Mouse (Mus musculus) lung, embryonic 16.5 days (tissue): ENCODE measurements around the gene Trip4. TPM values are rescaled to one million over a fixed set of nuclear protein-coding genes. Genes with fewer than 3 reads are reported as not detected.
A peak's percentile ranks its signal among the peaks of the same experiment; 100 is the strongest.

ENCODE experiments used
- ATAC-seq: fragments of 200-750 bp; cut with Nextera tagmentation; 2 replicates; pipeline ENCODE4 v1.8.0; 2017; ENCODE audit warnings: low read depth, mild to moderate bottlenecking, moderate library complexity
- H3K27ac ChIP-seq: fragments of 300-500 bp; sonication (generic); 2 replicates; pipeline ENCODE4 v1.5.1; 2014; ENCODE audit warnings: mild to moderate bottlenecking, control low read depth, low read length
- H3K27me3 ChIP-seq: fragments of 300-500 bp; sonication (generic); 2 replicates; pipeline ENCODE4 v1.6.1; 2014; ENCODE audit warnings: low read depth, low read length, mixed read lengths; ENCODE audit not compliant: control insufficient read depth, insufficient read depth
- H3K36me3 ChIP-seq: fragments of 300-500 bp; sonication (generic); 2 replicates; pipeline ENCODE4 v1.6.1; 2014; ENCODE audit warnings: low read length; ENCODE audit not compliant: control insufficient read depth, insufficient read depth
- H3K4me1 ChIP-seq: fragments of 300-500 bp; sonication (generic); replicated peaks from 2 replicates; pipeline ENCODE4 v1.6.1; 2014; ENCODE audit warnings: low read length, mixed read lengths; ENCODE audit not compliant: control insufficient read depth, insufficient read depth
- H3K4me2 ChIP-seq: fragments of 300-500 bp; sonication (generic); 2 replicates; pipeline ENCODE4 v1.6.1; 2014; ENCODE audit warnings: low read depth, low read length, control low read depth
- H3K4me3 ChIP-seq: fragments of 300-500 bp; sonication (generic); 2 replicates; pipeline ENCODE4 v1.5.1; 2014; ENCODE audit warnings: mild to moderate bottlenecking, low read length, control low read depth
- H3K9ac ChIP-seq: fragments of 300-500 bp; sonication (generic); 2 replicates; pipeline ENCODE4 v1.6.1; 2014; ENCODE audit warnings: low read length, control low read depth
- H3K9me3 ChIP-seq: fragments of 300-500 bp; sonication (generic); 2 replicates; pipeline ENCODE4 v1.6.1; 2016; ENCODE audit warnings: low read length; ENCODE audit not compliant: control insufficient read depth
- WGBS: fragments of 180-500 bp; shearing (Covaris S2); extraction: QIAGEN DNeasy Blood & Tissue Kit; methylation state at CpG from one replicate; pipeline ENCODE4 v1.1.7; 2014; 5-methylcytosine and 5-hydroxymethylcytosine counted together
- polyA plus RNA-seq: library from polyadenylated mRNA; unstranded; fragments of >200 nt; fragmentation: Nextera tagmentation; extraction: Ambion mirVana; gene quantifications from 2 replicates; pipeline ENCODE4 v1.2.1, GENCODE M21; 2015

Gene Trip4
- polyA plus RNA-seq, 1 experiment from 2014 or later, result 33.1 TPM

DNA sequence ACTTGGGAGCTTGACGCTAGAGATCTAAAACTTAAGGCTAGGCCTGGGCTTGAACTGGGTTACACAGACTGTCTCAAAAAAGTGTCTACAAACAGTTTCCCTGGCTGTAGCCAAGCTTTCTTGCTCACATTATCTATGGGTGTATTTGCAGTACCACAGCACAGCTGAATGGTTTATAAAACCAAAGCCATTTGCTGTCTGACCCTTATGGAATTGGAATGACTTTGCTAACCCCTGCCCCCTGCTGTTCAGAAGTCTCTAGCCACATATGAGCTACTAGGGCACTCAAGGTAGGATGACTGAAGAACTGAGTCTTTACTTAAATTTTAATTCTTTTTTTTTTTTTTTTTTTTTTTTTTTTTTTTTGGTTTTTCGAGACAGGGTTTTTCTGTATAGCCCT, 79.2 kb downstream of the Trip4 start:
- Histone ChIP-seq H3K36me3 (no peaks in the 10 kb centered on the region), H3K9ac (no peak overlapping the region), H3K27ac (no peak overlapping the region), H3K4me3 (no peak overlapping the region), H3K4me1 (peaks cover 30% of the 10 kb centered on the region), H3K9me3 (no peaks in the 10 kb centered on the region), H3K27me3 (no peaks in the 10 kb centered on the region), H3K4me2 (no peak overlapping the region)
- WGBS, result 94% methylated on average over 1 of the region's 2 CpGs
- ATAC-seq, result no peak

DNA sequence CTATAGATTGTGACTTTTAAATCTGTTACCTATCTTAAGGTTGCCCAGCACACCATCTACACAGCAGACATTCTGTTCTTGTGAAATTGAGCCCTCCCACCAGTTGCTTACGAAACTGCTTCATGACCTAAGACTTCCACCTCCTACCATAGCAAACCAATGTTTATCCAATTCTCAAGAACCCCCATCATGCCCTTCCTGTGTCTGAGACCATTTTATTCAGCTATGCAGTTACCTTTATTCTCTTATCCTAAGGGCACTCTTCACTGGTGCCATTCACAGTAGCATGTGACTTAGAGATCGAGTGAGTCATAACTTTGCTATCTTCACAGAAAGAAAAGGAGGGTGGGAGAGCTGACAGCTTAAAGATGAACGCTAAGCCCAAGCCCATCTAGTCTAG, 80.1 kb downstream of the Trip4 start:
- Histone ChIP-seq H3K4me2 (peak overlapping the region; percentile 87), H3K4me1 (peaks cover 39% of the 10 kb centered on the region), H3K9ac (peak overlapping the region; percentile 96), H3K27me3 (no peaks in the 10 kb centered on the region), H3K27ac (no peak overlapping the region; the same call in 1 of the 2 replicates), H3K36me3 (no peaks in the 10 kb centered on the region), H3K4me3 (peak overlapping the region; percentile 90), H3K9me3 (no peaks in the 10 kb centered on the region)
- 10% methylated on average over 3 of the region's 3 CpGs for WGBS
- no peak for ATAC-seq

DNA sequence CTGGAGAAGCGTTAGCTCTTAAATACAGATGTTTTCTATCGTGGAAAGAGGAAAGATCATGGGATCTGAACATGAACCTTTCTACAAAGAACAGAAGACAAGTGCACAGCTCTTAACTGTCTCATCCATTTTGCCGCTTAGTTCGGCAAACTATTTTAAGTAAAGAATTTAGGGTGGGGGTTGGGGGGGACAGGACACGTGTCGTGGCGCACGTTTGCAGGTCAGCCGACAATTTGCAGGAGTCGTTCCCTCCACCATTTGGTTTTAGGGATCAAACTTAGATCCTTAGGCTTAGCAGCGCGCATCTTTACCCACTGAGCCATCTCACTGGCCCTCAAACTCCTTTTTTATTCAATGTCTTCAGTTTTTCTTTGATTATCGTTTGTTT, 80.6 kb downstream of the Trip4 start:
- H3K27me3 ChIP-seq, result no peaks in the 10 kb centered on the region
- H3K4me2 ChIP-seq, result peak overlapping the region; percentile 87
- H3K9ac ChIP-seq, result peak overlapping the region; percentile 96
- peak overlapping the region; percentile 99 for H3K27ac ChIP-seq
- ATAC-seq, result 0 out of 2 replicates have a peak, but pooled peaks have one; percentile 1
- peaks cover 41% of the 10 kb centered on the region for H3K4me1 ChIP-seq
- H3K9me3 ChIP-seq, result no peaks in the 10 kb centered on the region
- peak overlapping the region; percentile 90 for H3K4me3 ChIP-seq
- H3K36me3 ChIP-seq, result no peaks in the 10 kb centered on the region
- WGBS, result under 1% methylated on average over 13 of the region's 13 CpGs

DNA sequence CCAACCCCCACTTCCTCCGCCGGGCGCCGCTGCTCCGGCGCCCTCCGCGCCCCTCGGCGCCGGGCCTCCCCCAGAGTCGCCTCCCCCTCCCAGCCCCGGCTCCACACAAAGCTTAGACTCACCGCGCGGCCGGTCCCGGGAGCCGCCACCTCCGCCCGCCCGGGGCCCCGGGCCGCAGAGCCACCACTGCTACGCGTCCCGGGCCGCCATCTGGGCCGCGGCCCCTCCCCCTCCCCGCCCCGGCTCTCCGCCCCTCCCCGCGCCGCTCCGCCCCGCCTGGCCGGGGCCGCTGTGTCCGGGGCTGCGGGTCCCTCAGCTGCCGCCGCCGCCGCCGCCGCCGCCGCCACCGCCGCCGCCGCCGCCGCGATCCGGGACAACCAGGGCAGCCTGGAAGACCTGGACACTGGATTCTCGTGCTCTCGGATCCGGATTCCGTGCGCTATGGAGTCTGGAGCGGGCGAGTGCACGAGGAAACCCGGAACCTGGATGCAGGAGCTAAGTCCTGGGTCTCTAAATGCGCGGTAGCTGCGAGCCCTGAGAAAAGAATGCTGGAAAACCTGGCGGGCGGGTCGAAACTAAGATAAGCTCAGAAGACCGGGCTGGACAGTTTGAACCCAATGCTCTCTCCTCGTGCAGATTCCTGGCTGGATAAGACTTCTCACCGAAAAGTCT, 81.1 kb downstream of the Trip4 start, which contains the start of gene Zfp609:
TSS of gene Zfp609 (minus strand) at position 221 of the 672 bp plus-strand sequence.
- peak within 1 kb of the TSS; percentile 87 for H3K4me2 ChIP-seq
- peak; percentile 87 for ATAC-seq
- H3K4me1 ChIP-seq, result peaks cover 39% of the 10 kb centered on the region
- H3K9ac ChIP-seq, result peak within 1 kb of the TSS; percentile 96
- H3K4me3 ChIP-seq, result peak within 1 kb of the TSS; percentile 90
- H3K27me3 ChIP-seq, result no peaks in the 10 kb centered on the region
- no peaks in the 10 kb centered on the region for H3K9me3 ChIP-seq
- no peaks in the 10 kb centered on the region for H3K36me3 ChIP-seq
- peak within 1 kb of the TSS; percentile 99 for H3K27ac ChIP-seq
- under 1% methylated on average over 36 of the region's 76 CpGs for WGBS

DNA sequence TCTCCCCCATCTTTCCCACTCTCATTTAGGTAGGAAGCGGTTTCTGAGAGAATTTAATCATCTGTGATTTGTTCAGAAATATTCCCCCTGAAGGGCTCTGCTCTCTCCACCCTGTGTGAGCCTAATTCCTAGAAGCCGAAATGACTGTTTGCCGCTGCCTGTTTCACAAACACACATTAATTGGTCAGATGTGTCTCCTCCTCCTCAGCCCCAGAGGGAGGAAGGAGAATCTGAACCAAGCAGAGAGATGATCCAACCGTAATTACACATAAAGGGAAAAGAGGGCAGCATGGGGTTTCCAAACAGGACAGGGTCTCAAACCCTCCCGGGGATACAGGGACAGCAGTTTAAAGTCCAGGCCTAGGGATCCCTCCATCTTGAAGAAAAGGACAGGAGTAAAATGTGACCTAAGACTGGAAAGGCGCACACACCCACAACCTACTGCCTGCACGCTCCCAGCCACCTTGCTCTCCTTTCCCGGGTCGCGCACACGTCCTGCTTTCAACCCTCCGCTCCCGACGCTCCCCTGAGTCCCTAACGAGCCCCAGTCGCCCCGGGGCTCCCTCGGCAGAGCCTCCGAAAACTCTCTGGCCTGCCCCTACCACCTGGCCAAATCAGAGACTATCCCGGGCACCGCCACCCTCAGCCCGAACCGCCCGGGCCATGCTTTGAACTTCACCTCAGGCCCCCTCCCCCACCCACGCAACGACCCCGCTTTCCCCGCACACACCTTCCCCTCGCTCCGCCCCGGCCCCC, 81.8 kb downstream of the Trip4 start:
- Histone ChIP-seq H3K27me3 (no peaks in the 10 kb centered on the region), H3K9me3 (no peaks in the 10 kb centered on the region), H3K36me3 (no peaks in the 10 kb centered on the region), H3K4me1 (peaks cover 38% of the 10 kb centered on the region), H3K27ac (peak overlapping the region; percentile 99), H3K9ac (peak overlapping the region; percentile 96), H3K4me3 (peak overlapping the region; percentile 90), H3K4me2 (peak overlapping the region; percentile 87)
- ATAC-seq, result peak; percentile 58
- WGBS, result under 1% methylated on average over 28 of the region's 31 CpGs

DNA sequence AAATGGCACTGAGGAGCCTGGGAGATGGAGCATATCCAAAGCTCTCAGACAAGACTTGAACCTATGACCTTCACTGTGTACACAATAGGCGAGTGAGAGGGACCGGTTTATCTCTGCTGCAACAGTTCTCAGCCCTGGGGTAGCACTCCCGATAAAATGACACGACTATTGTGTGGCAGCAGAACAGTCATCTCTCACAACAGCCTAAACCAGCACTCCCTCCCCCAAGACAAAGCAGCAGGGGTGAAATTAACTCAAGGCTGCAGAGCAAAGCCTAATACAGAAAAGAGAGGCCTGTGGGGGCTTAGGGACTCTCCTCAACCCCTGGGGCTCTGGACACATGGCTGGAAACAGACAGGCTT, 82.4 kb downstream of the Trip4 start:
- WGBS, result 3% methylated on average over 4 of the region's 4 CpGs
- Histone ChIP-seq H3K27me3 (no peaks in the 10 kb centered on the region), H3K27ac (peak overlapping the region; percentile 99), H3K9ac (peak overlapping the region; percentile 96), H3K4me2 (peak overlapping the region; percentile 87), H3K4me1 (peaks cover 35% of the 10 kb centered on the region), H3K9me3 (no peaks in the 10 kb centered on the region), H3K36me3 (no peaks in the 10 kb centered on the region), H3K4me3 (peak overlapping the region; percentile 90)
- peak; percentile 18; the same call in 1 of the 2 replicates for ATAC-seq

DNA sequence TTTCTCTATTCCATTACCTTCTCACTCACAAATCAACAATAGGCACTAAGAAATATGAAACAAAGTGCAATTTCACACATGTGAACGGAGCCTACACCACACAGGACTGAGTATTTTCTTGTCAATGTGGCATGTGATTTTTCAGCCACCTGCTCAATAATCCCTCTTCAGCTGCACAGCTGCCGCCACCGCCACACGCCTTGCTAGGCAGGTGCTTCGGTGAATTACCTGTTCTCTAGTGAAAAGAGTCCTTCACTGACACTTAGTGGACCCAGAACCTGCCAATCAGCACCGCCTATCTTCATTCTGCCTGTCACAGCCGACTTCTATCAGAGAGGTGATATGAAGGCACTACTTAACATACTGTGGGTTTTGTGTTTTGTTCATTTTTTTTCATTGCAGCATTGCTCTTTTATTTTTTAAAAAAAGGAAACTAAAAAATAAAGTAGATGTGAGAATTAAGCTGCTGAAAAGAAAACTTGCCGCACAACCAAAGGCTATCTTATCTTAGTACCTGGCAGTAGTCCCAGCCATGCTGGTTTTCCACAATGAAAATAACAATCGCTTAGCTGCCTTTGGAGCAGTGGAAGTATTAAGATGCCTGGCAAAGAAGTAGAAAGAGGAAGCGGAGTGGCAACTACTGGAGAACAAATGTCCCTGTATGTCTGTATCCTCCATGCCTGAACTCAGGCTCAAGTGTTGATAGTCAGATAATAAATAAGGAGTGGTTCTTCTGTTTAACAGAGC, 84.7 kb downstream of the Trip4 start:
- H3K27me3 ChIP-seq, result no peaks in the 10 kb centered on the region
- WGBS, result 41% methylated on average over 10 of the region's 10 CpGs
- H3K4me1 ChIP-seq, result peaks cover 40% of the 10 kb centered on the region
- peak overlapping the region; percentile 23; the same call in 1 of the 2 replicates for H3K9ac ChIP-seq
- H3K36me3 ChIP-seq, result no peaks in the 10 kb centered on the region
- peak overlapping the region; percentile 63 for H3K27ac ChIP-seq
- ATAC-seq, result no peak
- H3K4me3 ChIP-seq, result 0 out of 2 replicates have a peak overlapping the region, but pooled peaks have one; percentile 1
- no peaks in the 10 kb centered on the region for H3K9me3 ChIP-seq
- H3K4me2 ChIP-seq, result peak overlapping the region; percentile 40

DNA sequence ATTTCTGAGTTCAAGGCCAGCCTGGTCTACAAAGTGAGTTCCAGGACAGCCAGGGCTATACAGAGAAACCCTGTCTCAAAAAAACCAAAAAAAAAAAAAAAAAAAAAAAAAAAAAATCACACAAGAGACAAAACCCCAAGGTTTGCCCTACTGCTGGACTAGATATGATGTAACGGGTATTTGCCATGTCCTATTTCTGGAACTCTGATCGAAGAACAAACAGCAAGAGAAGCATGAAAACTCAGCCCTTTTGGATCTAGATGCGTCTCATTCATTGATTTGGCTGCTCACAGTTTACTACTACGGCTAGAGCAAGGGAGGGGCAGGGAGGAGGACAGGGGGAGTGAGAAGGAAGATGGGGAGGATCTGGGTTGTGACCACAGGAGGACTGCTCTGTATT, 86.6 kb downstream of the Trip4 start:
- no peaks in the 10 kb centered on the region for H3K9me3 ChIP-seq
- no peak for ATAC-seq
- WGBS, result 83% methylated on average over 4 of the region's 4 CpGs
- no peak overlapping the region for H3K4me2 ChIP-seq
- H3K27ac ChIP-seq, result no peak overlapping the region
- H3K36me3 ChIP-seq, result no peaks in the 10 kb centered on the region
- H3K4me3 ChIP-seq, result no peak overlapping the region
- H3K9ac ChIP-seq, result no peak overlapping the region
- peaks cover 33% of the 10 kb centered on the region for H3K4me1 ChIP-seq
- no peaks in the 10 kb centered on the region for H3K27me3 ChIP-seq

DNA sequence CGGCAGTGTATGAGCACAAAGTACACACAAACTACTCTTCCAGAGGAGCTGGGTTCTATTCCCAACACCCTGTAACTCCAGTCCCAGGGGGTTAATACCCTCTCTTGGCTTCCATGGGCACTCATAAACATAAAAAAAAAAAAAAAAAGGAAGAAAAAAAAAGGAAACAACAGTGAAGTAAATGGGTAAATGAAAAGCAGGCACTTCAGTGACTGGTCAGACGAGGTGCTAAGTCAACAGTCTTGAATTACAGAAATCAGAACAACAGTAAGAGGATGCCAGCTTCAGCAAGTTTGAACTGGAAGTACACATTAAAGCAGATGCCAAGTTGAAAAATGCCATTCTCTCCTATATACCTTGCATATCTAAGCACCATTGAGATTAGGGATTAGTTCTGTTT, 88.3 kb downstream of the Trip4 start:
- 60% methylated on average over 2 of the region's 2 CpGs for WGBS
- Histone ChIP-seq H3K9ac (no peak overlapping the region), H3K27me3 (no peaks in the 10 kb centered on the region), H3K36me3 (no peaks in the 10 kb centered on the region), H3K9me3 (0 out of 2 replicates have a peak, but pooled peaks cover 3% of the 10 kb centered on the region), H3K27ac (peak overlapping the region; percentile 46), H3K4me1 (peaks cover 23% of the 10 kb centered on the region), H3K4me3 (no peak overlapping the region), H3K4me2 (no peak overlapping the region)
- ATAC-seq, result no peak
